Mouse (Mus musculus) kidney, embryonic 16.5 days (tissue): ENCODE results near the gene Stk10. TPM values are rescaled to one million over a fixed set of nuclear protein-coding genes. Genes with fewer than 3 reads are reported as not detected.
A peak's percentile ranks its signal among the peaks of the same experiment; 100 is the strongest.

ENCODE experiments used
- ATAC-seq: fragments of 200-750 bp; cut with Nextera tagmentation; 2 replicates; pipeline ENCODE4 v1.8.0; 2017; ENCODE audit warnings: moderate TSS enrichment; ENCODE audit not compliant: low FRiP score, low TSS enrichment
- H3K27ac ChIP-seq: fragments of 300-500 bp; sonication (generic); 2 replicates; pipeline ENCODE4 v1.5.1; 2014; ENCODE audit warnings: low read length
- H3K27me3 ChIP-seq: fragments of 300-500 bp; sonication (generic); 2 replicates; pipeline ENCODE4 v1.6.1; 2014; ENCODE audit warnings: low read length, control low read depth, mixed read lengths; ENCODE audit not compliant: insufficient read depth
- H3K36me3 ChIP-seq: fragments of 300-500 bp; sonication (generic); 2 replicates; pipeline ENCODE4 v1.6.1; 2014; ENCODE audit warnings: low read length, control low read depth, mixed read lengths; ENCODE audit not compliant: insufficient read depth
- H3K4me1 ChIP-seq: fragments of 300-500 bp; sonication (generic); 2 replicates; pipeline ENCODE4 v1.6.1; 2014; ENCODE audit warnings: low read length, control low read depth, mixed read lengths; ENCODE audit not compliant: insufficient read depth
- H3K4me2 ChIP-seq: fragments of 300-500 bp; sonication (generic); replicated peaks from 2 replicates; pipeline ENCODE4 v1.6.1; 2014; ENCODE audit warnings: low read depth, low read length
- H3K4me3 ChIP-seq: fragments of 300-500 bp; sonication (generic); 2 replicates; pipeline ENCODE4 v1.5.1; 2014; ENCODE audit warnings: mild to moderate bottlenecking, low read length
- H3K9ac ChIP-seq: fragments of 300-500 bp; sonication (generic); replicated peaks from 2 replicates; pipeline ENCODE4 v1.6.1; 2014; ENCODE audit warnings: low read length
- H3K9me3 ChIP-seq: fragments of 300-500 bp; sonication (generic); 2 replicates; pipeline ENCODE4 v1.6.1; 2016; ENCODE audit warnings: low read length, control low read depth
- WGBS: fragments of 180-500 bp; shearing (Covaris S2); extraction: QIAGEN DNeasy Blood & Tissue Kit; methylation state at CpG from one replicate; pipeline ENCODE4 v1.1.7; 2014; 5-methylcytosine and 5-hydroxymethylcytosine counted together
- polyA plus RNA-seq: library from polyadenylated mRNA; unstranded; fragments of >200 nt; fragmentation: Nextera tagmentation; extraction: Ambion mirVana; gene quantifications from 2 replicates; pipeline ENCODE4 v1.2.1, GENCODE M21; 2015

Stk10 gene
- polyA plus RNA-seq, 1 experiment from 2014 or later: 5.6 TPM

DNA sequence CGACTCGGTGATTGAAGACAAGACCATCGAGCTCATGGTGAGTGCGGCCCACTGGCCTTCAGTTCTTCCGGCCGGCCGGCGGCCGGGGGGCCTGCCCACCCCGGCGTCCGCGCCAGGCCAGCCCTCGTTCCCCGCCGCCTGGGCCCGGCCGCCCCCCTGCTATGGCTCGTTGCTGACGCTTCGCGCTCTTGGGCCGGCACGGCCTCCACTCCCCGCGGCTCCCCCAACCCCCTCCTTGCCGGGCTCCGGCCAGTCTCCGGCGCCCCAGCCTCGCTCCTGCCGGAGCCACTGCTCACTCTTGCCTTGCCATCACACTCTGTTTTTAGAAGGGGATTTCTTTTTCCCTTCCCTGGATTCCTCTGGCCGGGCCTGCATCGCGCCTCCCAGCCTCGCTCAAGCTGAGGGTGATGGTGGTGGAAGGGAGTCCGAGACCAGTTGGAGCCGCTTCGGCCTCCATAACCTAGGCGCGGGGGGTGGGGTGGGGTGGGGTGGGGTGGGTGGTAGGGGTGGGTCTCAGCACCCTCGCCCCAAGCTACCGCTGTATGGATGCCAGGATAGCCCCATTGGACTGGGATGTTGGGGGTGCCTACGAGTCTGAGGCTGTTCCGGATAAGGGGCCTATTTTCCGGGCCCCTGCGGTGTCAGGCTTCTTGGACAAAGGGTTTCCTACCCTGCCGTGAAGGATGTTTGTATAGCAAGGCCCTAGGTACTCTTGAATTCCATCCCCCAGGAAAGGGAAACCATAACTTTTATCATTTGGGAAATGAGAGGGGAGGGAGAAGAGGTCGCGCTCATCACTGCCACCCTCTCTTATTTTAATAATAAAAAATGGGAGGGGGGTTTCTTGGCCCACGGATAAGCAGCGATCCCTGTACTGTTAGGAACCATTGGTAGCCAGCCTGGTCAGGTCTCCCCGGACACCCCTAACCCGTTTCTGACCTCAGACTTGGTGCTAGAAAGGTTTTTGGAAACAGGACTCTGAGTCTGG lies 110.1 kb downstream of the Stk10 start:
- ATAC-seq: peak; percentile 81
- under 1% methylated on average over 46 of the region's 54 CpGs for WGBS
- H3K4me3 ChIP-seq: peak overlapping the region; percentile 99
- H3K4me2 ChIP-seq: peak overlapping the region; percentile 85
- no peaks in the 10 kb centered on the region for H3K9me3 ChIP-seq
- no peaks in the 10 kb centered on the region for H3K36me3 ChIP-seq
- peak overlapping the region; percentile 99 for H3K9ac ChIP-seq
- peak overlapping the region; percentile 99 for H3K27ac ChIP-seq
- H3K4me1 ChIP-seq: peaks cover 28% of the 10 kb centered on the region
- no peaks in the 10 kb centered on the region for H3K27me3 ChIP-seq

DNA sequence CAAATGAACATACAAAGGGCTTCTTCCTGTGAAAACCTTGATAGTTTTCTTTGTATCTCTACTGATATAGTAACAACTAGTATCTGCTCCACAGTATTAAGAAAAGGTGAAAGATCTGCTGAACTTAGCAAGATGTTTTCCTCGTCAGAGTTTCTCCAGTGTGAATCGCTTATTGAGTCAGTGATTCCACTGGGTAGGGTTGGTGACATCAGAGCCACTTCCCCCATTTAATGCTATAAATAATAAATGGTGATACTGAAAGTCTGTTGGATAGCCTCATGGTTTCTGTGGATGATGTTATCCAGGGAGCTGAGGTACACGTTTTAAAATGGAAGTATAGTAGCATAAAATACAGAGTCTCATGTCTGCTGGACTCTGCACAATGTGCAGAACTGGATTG lies 110.9 kb downstream of the Stk10 start:
- Histone ChIP-seq H3K9me3 (no peaks in the 10 kb centered on the region), H3K4me1 (peaks cover 28% of the 10 kb centered on the region), H3K9ac (peak overlapping the region; percentile 99), H3K4me3 (peak overlapping the region; percentile 99), H3K4me2 (peak overlapping the region; percentile 85), H3K36me3 (no peaks in the 10 kb centered on the region), H3K27me3 (no peaks in the 10 kb centered on the region), H3K27ac (peak overlapping the region; percentile 99)
- ATAC-seq: no peak
- WGBS: 14% methylated on average over 3 of the region's 3 CpGs

DNA sequence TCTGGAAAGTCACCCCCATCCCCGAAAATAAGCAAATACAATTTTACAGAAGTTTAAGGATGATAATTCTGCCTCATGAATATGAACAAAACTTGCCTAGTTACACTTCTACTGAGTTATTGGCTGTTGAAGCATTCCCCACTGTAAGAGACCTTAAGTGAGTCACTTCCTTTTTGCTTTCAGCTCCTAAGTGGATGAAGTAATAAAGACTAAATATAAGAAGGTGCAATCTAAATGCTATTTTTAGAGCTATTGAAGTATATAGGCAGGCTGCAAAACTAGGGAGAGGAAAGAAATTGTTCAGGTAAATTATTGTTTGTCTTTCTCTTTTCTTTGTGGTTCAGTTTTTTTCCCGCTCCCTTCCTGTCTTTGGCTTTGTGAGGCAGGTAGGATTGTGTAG lies 114.2 kb downstream of the Stk10 start:
- Histone ChIP-seq H3K9ac (no peak overlapping the region), H3K36me3 (no peaks in the 10 kb centered on the region), H3K4me2 (no peak overlapping the region), H3K27me3 (no peaks in the 10 kb centered on the region), H3K27ac (no peak overlapping the region), H3K4me1 (peaks cover 32% of the 10 kb centered on the region), H3K9me3 (no peaks in the 10 kb centered on the region), H3K4me3 (no peak overlapping the region)
- no peak for ATAC-seq
- WGBS: 80% methylated on average over 2 of the region's 2 CpGs

DNA sequence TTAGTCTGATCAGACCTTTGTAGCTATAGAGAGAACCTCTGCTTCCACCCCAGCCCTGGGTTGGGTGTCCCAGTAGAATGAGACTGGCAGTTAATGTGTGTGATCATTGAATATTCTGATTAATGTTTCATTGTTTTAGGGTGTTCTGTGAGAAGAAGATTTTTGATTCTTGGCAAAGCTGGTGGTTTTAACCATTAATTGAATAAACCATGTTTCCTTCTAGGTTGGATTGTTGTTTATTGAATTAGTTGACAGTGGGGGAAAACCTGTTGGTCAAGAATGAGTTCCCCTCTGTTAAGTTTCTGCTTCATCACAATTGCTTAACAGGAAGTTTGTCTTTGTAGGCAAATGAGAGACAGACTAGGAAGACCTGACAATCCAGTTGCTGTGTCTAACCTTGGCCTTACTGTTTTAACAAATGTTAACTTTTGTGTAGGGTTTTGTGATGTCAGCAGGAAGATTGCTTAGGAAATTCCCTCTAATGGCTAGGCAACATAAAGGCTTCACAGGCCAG lies 117.2 kb downstream of the Stk10 start:
- Histone ChIP-seq H3K36me3 (no peaks in the 10 kb centered on the region), H3K27me3 (no peaks in the 10 kb centered on the region), H3K9me3 (no peaks in the 10 kb centered on the region), H3K27ac (peak overlapping the region; percentile 88), H3K4me2 (peak overlapping the region; percentile 16), H3K4me3 (no peak overlapping the region; the same call in 1 of the 2 replicates), H3K4me1 (peaks cover 33% of the 10 kb centered on the region), H3K9ac (no peak overlapping the region)
- ATAC-seq: no peak

DNA sequence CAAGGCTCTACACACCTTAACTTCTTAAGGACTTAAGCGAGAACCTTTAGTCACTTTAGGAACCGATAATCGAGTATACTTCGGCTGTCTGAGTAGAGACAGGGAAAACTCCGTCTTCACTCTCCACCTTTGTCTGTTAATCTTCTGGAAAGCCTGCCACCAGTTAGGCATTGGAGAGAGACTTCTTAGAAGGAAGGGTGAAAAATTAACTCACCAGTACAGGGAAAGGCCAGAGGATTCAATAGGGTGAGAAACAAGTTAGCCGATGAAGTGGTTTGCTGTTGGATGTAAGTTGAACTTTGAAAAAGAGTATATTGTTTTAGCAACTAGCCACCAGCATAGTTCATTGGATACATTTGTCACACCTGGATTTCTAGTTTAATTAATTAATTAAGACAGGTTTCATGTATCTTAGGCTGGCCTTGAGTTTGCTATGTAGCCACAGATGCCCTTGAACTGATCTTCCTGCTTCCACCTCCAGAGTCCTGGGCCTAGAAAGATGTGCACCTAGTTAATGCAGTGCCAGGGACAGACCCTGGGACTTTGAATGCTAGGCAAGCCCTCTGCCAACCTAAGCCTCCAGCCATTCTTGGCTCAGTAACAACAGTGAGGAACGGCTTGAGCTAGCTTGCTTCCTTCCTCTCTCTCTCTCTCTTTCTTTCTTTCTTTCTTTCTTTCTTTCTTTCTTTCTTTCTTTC lies 117.9 kb downstream of the Stk10 start:
- Histone ChIP-seq H3K9ac (no peak overlapping the region), H3K36me3 (no peaks in the 10 kb centered on the region), H3K9me3 (no peaks in the 10 kb centered on the region), H3K27ac (peak overlapping the region; percentile 88), H3K4me3 (no peak overlapping the region; the same call in 1 of the 2 replicates), H3K4me2 (peak overlapping the region; percentile 16), H3K4me1 (peaks cover 33% of the 10 kb centered on the region), H3K27me3 (no peaks in the 10 kb centered on the region)
- WGBS: 67% methylated on average over 7 of the region's 7 CpGs
- peak; percentile 74 for ATAC-seq

- H3K27me3 ChIP-seq: no peaks in the 10 kb centered on the region
- no peak overlapping the region for H3K4me2 ChIP-seq
- no peak overlapping the region for H3K9ac ChIP-seq
- no peaks in the 10 kb centered on the region for H3K36me3 ChIP-seq
- H3K4me3 ChIP-seq: no peak overlapping the region
- H3K4me1 ChIP-seq: peaks cover 28% of the 10 kb centered on the region
- ATAC-seq: no peak
- H3K9me3 ChIP-seq: no peaks in the 10 kb centered on the region
- H3K27ac ChIP-seq: peak overlapping the region; percentile 88
- 85% methylated on average over 1 of the region's 1 CpGs for WGBS
Measured at GRCm38 (mm10) chr11:32651723-32652122, 118.6 kb downstream of the Stk10 start.

- Histone ChIP-seq H3K9me3 (no peaks in the 10 kb centered on the region), H3K27me3 (no peaks in the 10 kb centered on the region), H3K4me3 (no peak overlapping the region), H3K9ac (no peak overlapping the region), H3K4me2 (no peak overlapping the region), H3K4me1 (0 out of 2 replicates have a peak, but pooled peaks cover 10% of the 10 kb centered on the region), H3K27ac (no peak overlapping the region), H3K36me3 (no peaks in the 10 kb centered on the region)
- ATAC-seq: no peak
- 77% methylated on average over 1 of the region's 1 CpGs for WGBS
Measured at GRCm38 (mm10) chr11:32662082-32662656, 129.1 kb downstream of the Stk10 start.

- no peaks in the 10 kb centered on the region for H3K27me3 ChIP-seq
- no peak overlapping the region for H3K4me3 ChIP-seq
- 0 out of 2 replicates have a peak, but pooled peaks cover 3% of the 10 kb centered on the region for H3K4me1 ChIP-seq
- no peak overlapping the region for H3K27ac ChIP-seq
- no peak for ATAC-seq
- H3K9me3 ChIP-seq: no peaks in the 10 kb centered on the region
- 89% methylated on average over 3 of the region's 3 CpGs for WGBS
- H3K4me2 ChIP-seq: no peak overlapping the region
- H3K36me3 ChIP-seq: no peaks in the 10 kb centered on the region
- H3K9ac ChIP-seq: no peak overlapping the region
Measured at GRCm38 (mm10) chr11:32665639-32666038, 132.5 kb downstream of the Stk10 start.

- no peaks in the 10 kb centered on the region for H3K36me3 ChIP-seq
- ATAC-seq: no peak
- H3K9ac ChIP-seq: no peak overlapping the region
- H3K4me3 ChIP-seq: no peak overlapping the region
- H3K4me1 ChIP-seq: peaks cover 7% of the 10 kb centered on the region; the same call in 1 of the 2 replicates
- H3K27me3 ChIP-seq: no peaks in the 10 kb centered on the region
- H3K27ac ChIP-seq: no peak overlapping the region
- H3K9me3 ChIP-seq: no peaks in the 10 kb centered on the region
- no peak overlapping the region for H3K4me2 ChIP-seq
Measured at GRCm38 (mm10) chr11:32666983-32667382, 133.9 kb downstream of the Stk10 start.
